Mouse (Mus musculus) stomach, embryonic 15.5 days (tissue): ENCODE results near the gene Usp40. TPM values are rescaled to one million over a fixed set of nuclear protein-coding genes. Genes with fewer than 3 reads are reported as not detected.
A peak's percentile ranks its signal among the peaks of the same experiment; 100 is the strongest.

ENCODE experiments used
- ATAC-seq: fragments of 200-750 bp; cut with Nextera tagmentation; 2 replicates; pipeline ENCODE4 v1.8.0; 2017; ENCODE audit warnings: low read depth, moderate number of reproducible peaks, moderate TSS enrichment; ENCODE audit not compliant: insufficient read depth, low FRiP score
- H3K27ac ChIP-seq: fragments of 300-500 bp; sonication (generic); 2 replicates; pipeline ENCODE4 v1.5.1; 2015; ENCODE audit warnings: mild to moderate bottlenecking, inconsistent platforms
- H3K27me3 ChIP-seq: fragments of 300-500 bp; sonication (generic); replicated peaks from 2 replicates; pipeline ENCODE4 v1.6.1; 2015; ENCODE audit warnings: inconsistent platforms
- H3K36me3 ChIP-seq: fragments of 300-500 bp; sonication (generic); 2 replicates; pipeline ENCODE4 v1.6.1; 2015; ENCODE audit warnings: inconsistent platforms
- H3K4me1 ChIP-seq: fragments of 300-500 bp; sonication (generic); 2 replicates; pipeline ENCODE4 v1.6.1; 2015; ENCODE audit warnings: inconsistent platforms
- H3K4me2 ChIP-seq: fragments of 300-500 bp; sonication (generic); 2 replicates; pipeline ENCODE4 v1.6.1; 2015; ENCODE audit warnings: mild to moderate bottlenecking, inconsistent platforms
- H3K4me3 ChIP-seq: fragments of 300-500 bp; sonication (generic); replicated peaks from 2 replicates; pipeline ENCODE4 v1.5.1; 2015; ENCODE audit warnings: inconsistent platforms
- H3K9ac ChIP-seq: fragments of 300-500 bp; sonication (generic); 2 replicates; pipeline ENCODE4 v1.6.1; 2015; ENCODE audit warnings: inconsistent platforms
- H3K9me3 ChIP-seq: fragments of 300-500 bp; sonication (generic); 2 replicates; pipeline ENCODE4 v1.6.1; 2016; ENCODE audit warnings: inconsistent platforms
- WGBS: fragments of 180-500 bp; shearing (Covaris S2); methylation state at CpG from one replicate; pipeline ENCODE4 v1.1.7; 2015; 5-methylcytosine and 5-hydroxymethylcytosine counted together
- polyA plus RNA-seq: library from polyadenylated mRNA; unstranded; fragments of >200 nt; fragmentation: Nextera tagmentation; extraction: Ambion mirVana; gene quantifications from 2 replicates; pipeline ENCODE4 v1.2.1, GENCODE M21; 2015

Gene Usp40
- polyA plus RNA-seq, 1 experiment from 2014 or later, result 29.2 TPM

DNA sequence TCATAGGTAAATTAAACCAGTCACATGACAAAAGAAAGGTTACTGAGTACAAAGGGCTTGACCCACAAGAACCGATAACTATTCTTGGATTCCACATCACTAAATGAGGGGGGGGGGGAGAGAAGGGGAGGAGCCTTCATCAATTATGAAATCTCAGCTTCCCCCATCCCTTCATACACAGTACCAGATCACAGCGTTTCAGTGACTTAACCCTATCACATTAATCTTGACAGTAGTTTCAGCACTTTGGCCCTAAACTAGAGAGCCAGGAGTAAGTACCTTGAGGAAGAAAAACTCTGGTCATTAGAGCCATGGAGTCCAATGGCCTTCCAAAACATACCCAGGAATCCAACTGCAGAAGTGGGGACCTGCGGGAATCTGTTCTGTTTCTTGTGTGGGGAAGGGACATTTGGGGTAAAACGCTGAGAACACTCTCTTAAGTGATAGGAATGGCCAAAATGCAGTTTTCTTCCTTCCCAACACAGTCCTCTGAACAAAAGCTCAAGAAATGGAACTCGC, 600 bp downstream of the Usp40 start:
- Histone ChIP-seq H3K4me3 (peak overlapping the region; percentile 73), H3K4me1 (peaks cover 2% of the 10 kb centered on the region; the same call in 1 of the 2 replicates), H3K36me3 (peaks cover 4% of the 10 kb centered on the region; the same call in 1 of the 2 replicates), H3K9ac (peak overlapping the region; percentile 92), H3K27me3 (no peaks in the 10 kb centered on the region), H3K27ac (peak overlapping the region; percentile 91), H3K4me2 (peak overlapping the region; percentile 62), H3K9me3 (no peaks in the 10 kb centered on the region)
- 2% methylated on average over 5 of the region's 5 CpGs for WGBS
- ATAC-seq, result peak; percentile 41; the same call in 1 of the 2 replicates

DNA sequence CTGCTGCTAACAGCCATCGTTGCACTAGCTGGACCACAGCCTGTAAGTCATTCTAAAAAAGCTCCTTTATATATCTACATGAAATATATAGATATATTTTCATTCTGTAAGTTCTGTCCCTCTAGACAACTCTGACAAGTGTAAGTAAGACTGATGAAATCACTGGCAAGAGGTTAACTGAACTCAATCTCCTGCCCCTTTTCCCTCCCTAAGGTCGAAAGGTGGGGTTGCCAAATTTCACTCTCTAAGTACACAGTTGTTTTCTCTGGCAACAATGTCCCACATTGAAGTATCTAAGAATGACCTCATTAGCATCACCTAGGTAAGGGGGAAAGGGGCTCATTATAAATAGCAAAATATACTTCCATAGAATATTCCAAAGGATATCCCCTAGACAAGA, 15.6 kb downstream of the Usp40 start:
- Histone ChIP-seq H3K4me2 (no peak overlapping the region), H3K36me3 (peaks cover 41% of the 10 kb centered on the region), H3K9ac (no peak overlapping the region), H3K4me3 (no peak overlapping the region), H3K27me3 (no peaks in the 10 kb centered on the region), H3K27ac (no peak overlapping the region), H3K4me1 (no peaks in the 10 kb centered on the region), H3K9me3 (no peaks in the 10 kb centered on the region)
- WGBS, result 90% methylated on average over 2 of the region's 2 CpGs
- no peak for ATAC-seq

DNA sequence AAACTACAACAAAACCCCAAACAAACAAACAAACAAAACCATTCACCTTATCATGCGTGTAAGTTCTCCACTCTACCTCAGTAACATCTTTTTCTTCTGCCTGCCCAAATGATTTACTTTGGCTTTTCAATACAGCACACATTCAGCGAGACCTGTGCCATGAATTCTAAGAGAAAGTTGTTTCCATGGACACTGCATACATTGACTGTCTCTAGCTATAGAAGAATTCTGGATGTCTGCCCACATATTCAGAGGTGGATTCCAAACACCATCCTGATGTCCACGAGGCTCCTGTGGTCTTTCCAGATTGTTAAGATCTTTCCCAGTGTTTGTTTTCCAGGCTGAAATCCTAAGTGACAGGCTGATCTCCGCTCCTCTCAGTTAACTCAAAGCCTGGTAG, 26.1 kb downstream of the Usp40 start:
- H3K36me3 ChIP-seq, result peaks cover 37% of the 10 kb centered on the region
- no peak overlapping the region for H3K4me2 ChIP-seq
- H3K27me3 ChIP-seq, result no peaks in the 10 kb centered on the region
- H3K9me3 ChIP-seq, result no peaks in the 10 kb centered on the region
- no peak for ATAC-seq
- H3K27ac ChIP-seq, result no peak overlapping the region
- 84% methylated on average over 4 of the region's 4 CpGs for whole genome bisulfite sequencing
- H3K4me3 ChIP-seq, result no peak overlapping the region
- H3K9ac ChIP-seq, result no peak overlapping the region
- no peaks in the 10 kb centered on the region for H3K4me1 ChIP-seq

DNA sequence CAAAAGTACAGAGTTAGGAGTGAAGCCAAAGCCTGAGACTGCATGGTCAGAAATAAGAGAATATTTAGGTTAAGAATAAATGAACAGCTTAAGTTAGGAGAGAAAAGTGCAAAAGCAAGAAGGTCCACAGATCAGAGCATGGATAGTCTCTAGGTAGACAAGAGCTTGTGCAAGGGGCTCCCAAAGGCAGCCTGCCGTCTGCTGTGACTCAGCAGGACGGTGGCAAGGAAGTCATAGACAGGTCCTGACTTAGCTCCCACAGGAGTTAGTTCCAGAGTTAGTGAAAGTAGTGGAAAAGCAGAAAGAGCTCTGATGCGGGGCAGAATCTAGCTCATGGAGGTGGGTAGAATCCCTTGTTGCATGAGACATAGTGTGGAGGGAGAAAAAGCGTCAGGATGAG, 38.0 kb downstream of the Usp40 start:
- Histone ChIP-seq H3K27ac (no peak overlapping the region), H3K9me3 (no peaks in the 10 kb centered on the region), H3K36me3 (peaks cover 18% of the 10 kb centered on the region), H3K4me1 (no peaks in the 10 kb centered on the region), H3K4me2 (no peak overlapping the region), H3K9ac (no peak overlapping the region), H3K27me3 (no peaks in the 10 kb centered on the region), H3K4me3 (no peak overlapping the region)
- ATAC-seq, result no peak
- 90% methylated on average over 4 of the region's 4 CpGs for WGBS

DNA sequence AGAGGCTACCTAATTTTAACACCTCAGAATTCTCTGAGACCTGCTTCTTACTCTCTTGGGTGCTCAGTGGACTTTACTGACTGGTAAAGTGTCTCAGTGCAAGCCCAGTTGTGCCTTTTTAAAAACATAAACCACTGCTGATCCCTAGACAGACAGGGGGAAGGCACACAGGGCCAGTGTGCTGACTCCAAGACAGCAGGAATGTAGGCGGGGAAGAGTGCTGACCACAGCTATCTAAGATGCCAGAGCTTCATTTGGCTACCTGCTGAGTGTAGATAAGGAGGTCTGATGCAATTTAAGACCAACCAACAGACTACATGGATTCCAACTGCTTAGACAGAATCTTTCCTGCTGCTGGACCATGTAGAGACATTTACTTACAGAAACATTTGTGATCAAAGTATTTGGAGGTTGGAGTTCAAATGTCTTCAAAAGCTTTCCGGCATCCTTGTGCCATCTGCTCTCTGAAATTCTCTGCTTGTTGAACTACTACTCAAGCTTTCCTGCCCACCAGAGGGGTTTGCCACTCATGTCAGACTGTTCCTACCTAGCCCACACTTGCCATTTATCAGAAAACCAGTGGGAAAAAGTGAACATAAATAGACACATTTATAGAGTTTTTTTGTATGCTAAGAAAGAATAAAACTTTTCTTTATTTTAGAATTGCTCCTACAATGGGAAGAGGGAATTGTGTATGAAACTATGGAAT, 46.7 kb downstream of the Usp40 start:
- Histone ChIP-seq H3K36me3 (peaks cover 32% of the 10 kb centered on the region), H3K4me1 (no peaks in the 10 kb centered on the region), H3K9me3 (no peaks in the 10 kb centered on the region), H3K4me2 (no peak overlapping the region), H3K4me3 (no peak overlapping the region), H3K9ac (no peak overlapping the region), H3K27ac (no peak overlapping the region), H3K27me3 (no peaks in the 10 kb centered on the region)
- ATAC-seq, result peak; percentile 97
- 63% methylated on average over 2 of the region's 2 CpGs for WGBS

DNA sequence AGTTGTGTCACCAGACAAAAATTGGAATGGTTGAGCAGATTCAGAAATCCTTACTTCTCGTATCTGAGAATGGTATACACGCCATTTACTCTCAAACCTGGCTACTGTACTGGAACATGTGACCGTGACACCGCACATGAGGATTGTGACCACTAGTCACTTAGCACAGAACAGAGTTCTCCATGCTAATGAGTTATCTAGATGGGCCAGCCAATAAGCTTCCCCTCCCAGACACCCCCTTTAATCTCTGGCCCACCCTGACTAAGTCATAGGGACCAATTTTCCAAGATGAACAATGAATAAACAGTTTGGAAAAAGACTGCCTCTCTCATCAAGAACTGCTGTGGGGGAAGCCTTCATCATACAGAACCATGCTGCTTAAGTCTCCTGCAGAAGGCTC, 47.6 kb downstream of the Usp40 start:
- no peak for ATAC-seq
- H3K27me3 ChIP-seq, result no peaks in the 10 kb centered on the region
- no peaks in the 10 kb centered on the region for H3K9me3 ChIP-seq
- WGBS, result 86% methylated on average over 4 of the region's 4 CpGs
- H3K4me2 ChIP-seq, result no peak overlapping the region
- no peaks in the 10 kb centered on the region for H3K4me1 ChIP-seq
- H3K4me3 ChIP-seq, result no peak overlapping the region
- H3K9ac ChIP-seq, result no peak overlapping the region
- peaks cover 35% of the 10 kb centered on the region for H3K36me3 ChIP-seq
- no peak overlapping the region for H3K27ac ChIP-seq

DNA sequence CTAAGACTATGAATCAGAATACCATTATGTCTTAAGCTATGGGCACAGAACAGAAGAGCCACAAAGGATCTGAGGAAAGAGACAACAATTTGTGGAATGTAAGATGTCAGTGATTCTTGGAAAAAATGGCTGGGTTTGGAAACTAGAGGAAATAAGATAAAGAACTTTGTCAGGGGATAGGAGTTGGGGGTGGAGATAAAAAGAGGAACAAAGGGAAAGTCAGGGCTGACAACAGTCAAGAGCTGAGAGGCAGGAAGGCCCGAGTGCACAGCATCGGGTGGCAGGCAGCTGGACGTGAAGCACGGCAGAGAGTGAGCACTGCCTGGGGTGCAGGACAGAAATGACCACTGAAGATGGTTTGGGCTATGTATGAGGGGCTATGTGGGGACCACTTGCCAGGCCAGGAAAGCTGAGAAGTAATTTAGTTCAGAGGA, 48.3 kb downstream of the Usp40 start:
- Histone ChIP-seq H3K4me3 (no peak overlapping the region), H3K4me1 (no peaks in the 10 kb centered on the region), H3K9me3 (no peaks in the 10 kb centered on the region), H3K36me3 (peaks cover 37% of the 10 kb centered on the region), H3K27ac (no peak overlapping the region), H3K4me2 (no peak overlapping the region), H3K27me3 (no peaks in the 10 kb centered on the region), H3K9ac (no peak overlapping the region)
- no peak for ATAC-seq
- WGBS, result 39% methylated on average over 4 of the region's 4 CpGs

DNA sequence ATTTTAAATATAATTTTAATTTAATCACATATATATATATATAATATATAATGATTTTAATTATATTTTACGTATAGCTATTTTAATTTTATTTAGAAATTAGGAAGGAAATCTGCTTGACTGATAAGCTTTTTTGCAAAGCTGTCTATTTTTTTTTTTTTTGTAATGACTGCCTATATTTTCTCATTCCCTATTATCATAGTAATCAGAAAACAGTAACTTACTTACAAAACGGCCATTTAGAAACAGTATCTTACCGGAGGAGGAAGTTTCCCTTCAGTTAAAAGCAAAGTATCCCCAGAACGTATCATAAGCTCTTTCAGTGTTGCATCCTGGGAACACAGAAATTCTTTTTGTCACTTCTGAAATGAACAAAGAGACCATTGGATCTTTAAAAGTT, 48.8 kb downstream of the Usp40 start:
- Histone ChIP-seq H3K4me1 (no peaks in the 10 kb centered on the region), H3K27ac (no peak overlapping the region), H3K36me3 (peaks cover 35% of the 10 kb centered on the region), H3K4me3 (no peak overlapping the region), H3K9me3 (no peaks in the 10 kb centered on the region), H3K4me2 (no peak overlapping the region), H3K27me3 (no peaks in the 10 kb centered on the region), H3K9ac (no peak overlapping the region)
- WGBS, result 73% methylated on average over 4 of the region's 4 CpGs
- ATAC-seq, result no peak

DNA sequence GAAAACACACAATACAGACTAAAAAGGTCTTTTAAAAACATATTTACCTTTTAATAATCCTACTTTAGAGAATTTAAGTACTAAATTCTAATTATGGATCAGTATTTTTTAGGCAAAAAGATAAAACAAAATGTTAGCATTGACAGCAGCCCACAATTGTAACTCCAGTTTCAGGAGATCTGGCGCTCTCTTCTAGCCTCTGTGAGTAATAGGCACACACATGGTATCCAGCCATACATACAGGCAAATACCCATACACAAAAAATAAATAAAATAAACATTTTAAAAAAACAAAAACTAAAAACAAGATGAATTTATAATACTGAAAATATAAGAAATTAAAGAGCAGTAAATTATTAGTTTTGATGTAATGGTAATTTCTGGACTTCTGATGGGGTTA, 49.4 kb downstream of the Usp40 start:
- H3K9me3 ChIP-seq, result no peaks in the 10 kb centered on the region
- ATAC-seq, result no peak
- no peak overlapping the region for H3K27ac ChIP-seq
- H3K4me3 ChIP-seq, result no peak overlapping the region
- H3K9ac ChIP-seq, result no peak overlapping the region
- H3K36me3 ChIP-seq, result peaks cover 30% of the 10 kb centered on the region
- WGBS, result 100% methylated on average over 1 of the region's 1 CpGs
- no peaks in the 10 kb centered on the region for H3K27me3 ChIP-seq
- no peak overlapping the region for H3K4me2 ChIP-seq
- no peaks in the 10 kb centered on the region for H3K4me1 ChIP-seq

DNA sequence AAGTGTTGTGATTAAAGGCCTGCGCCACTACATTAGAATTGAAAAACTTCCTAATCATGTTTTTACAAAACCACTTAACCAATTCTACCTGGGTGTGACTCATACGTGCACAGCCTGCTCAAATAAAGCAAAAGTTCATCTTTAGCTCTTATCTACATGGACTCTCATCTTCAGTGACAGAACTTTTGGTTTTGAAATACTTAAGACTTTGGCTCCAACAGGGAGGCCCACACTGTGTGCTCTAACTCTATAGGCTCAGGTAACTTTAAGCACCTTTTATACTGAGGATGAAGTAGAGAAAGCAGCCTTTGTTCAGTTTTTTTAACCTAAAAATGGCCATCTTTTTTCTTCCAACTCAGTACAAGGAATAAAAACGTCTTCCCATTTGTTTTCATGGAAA, 55.3 kb downstream of the Usp40 start:
- Histone ChIP-seq H3K36me3 (peaks cover 47% of the 10 kb centered on the region), H3K4me2 (no peak overlapping the region), H3K9me3 (no peaks in the 10 kb centered on the region), H3K27ac (no peak overlapping the region), H3K4me1 (no peaks in the 10 kb centered on the region), H3K9ac (no peak overlapping the region), H3K4me3 (no peak overlapping the region), H3K27me3 (no peaks in the 10 kb centered on the region)
- 82% methylated on average over 3 of the region's 3 CpGs for WGBS
- no peak for ATAC-seq

DNA sequence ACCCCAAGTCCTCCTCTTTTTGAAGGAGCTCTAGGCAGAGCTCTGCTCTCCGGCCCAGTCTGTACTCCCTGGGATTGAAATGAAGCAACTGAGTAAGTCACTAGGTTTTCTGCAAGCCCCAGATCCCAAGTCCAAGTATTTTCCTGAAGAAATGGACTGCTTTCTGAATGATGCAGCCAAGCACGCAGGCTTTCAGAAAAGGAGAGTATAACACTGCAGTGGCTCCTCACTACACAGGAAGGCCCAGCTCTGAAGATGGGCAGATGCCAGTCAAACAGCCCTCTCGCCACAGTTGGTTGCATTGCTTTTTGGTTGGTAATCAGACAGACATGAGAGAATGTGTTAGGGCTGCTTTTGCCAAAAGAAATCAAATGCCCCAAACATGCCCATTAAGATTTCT, 56.7 kb downstream of the Usp40 start:
- WGBS, result 92% methylated on average over 3 of the region's 3 CpGs
- Histone ChIP-seq H3K36me3 (peaks cover 51% of the 10 kb centered on the region), H3K4me2 (no peak overlapping the region), H3K4me1 (no peaks in the 10 kb centered on the region), H3K27me3 (no peaks in the 10 kb centered on the region), H3K9ac (no peak overlapping the region), H3K4me3 (no peak overlapping the region), H3K9me3 (no peaks in the 10 kb centered on the region), H3K27ac (no peak overlapping the region)
- ATAC-seq, result no peak

DNA sequence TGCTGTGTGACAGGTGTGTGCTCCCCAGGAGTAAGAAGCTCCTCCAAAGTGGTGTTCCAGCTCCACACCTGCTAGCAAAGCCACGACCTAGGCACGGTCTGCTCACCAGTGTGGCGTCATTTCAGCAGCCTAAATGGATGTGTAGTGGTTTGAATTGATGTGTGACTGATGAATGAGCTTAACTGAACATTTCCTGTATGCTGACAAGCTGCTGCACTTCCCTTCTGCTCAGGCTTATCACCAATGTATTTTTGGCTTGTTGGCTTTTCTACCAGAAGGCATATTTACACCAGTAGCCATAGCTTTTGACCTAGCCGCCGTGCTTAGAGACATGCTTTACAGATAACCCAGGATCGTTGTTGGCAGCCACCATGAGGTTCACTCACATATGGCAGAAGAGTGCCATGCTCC, 60.7 kb downstream of the Usp40 start:
- peaks cover 59% of the 10 kb centered on the region for H3K36me3 ChIP-seq
- H3K27ac ChIP-seq, result no peak overlapping the region
- no peak overlapping the region for H3K9ac ChIP-seq
- no peak overlapping the region for H3K4me2 ChIP-seq
- H3K27me3 ChIP-seq, result no peaks in the 10 kb centered on the region
- H3K9me3 ChIP-seq, result no peaks in the 10 kb centered on the region
- no peak overlapping the region for H3K4me3 ChIP-seq
- ATAC-seq, result peak; percentile 14; the same call in 1 of the 2 replicates
- no peaks in the 10 kb centered on the region for H3K4me1 ChIP-seq
- WGBS, result 74% methylated on average over 6 of the region's 6 CpGs
